Mouse (Mus musculus) CH12.LX (cell line): Measurements from ENCODE around the gene Il2rb. TPM values are rescaled to one million over a fixed set of nuclear protein-coding genes. Genes with fewer than 3 reads are reported as not detected.

Experiments
- DNase-seq: peaks from one replicate; pipeline ENCODE4 v3.0.0-alpha.2; 2013; ENCODE audit errors: extremely low read depth
- H3K27ac ChIP-seq: 2 replicates; pipeline ENCODE4 v1.5.1; 2012; ENCODE audit warnings: low read depth, mild to moderate bottlenecking, control low read depth, moderate library complexity; ENCODE audit not compliant: insufficient read depth
- H3K27me3 ChIP-seq: replicated peaks from 2 replicates; pipeline ENCODE3; 2012; ENCODE audit warnings: inconsistent platforms
- H3K36me3 ChIP-seq, 2 experiments: replicated peaks in 1 of 2; 2 replicates each; pipeline versions ENCODE3 to v1.6.1; 2012; ENCODE audit warnings: inconsistent platforms in 1 of 2, low read length in 1 of 2, mild to moderate bottlenecking in 1 of 2, mixed read lengths in 1 of 2, moderate library complexity in 1 of 2; ENCODE audit not compliant: control insufficient read depth in 1 of 2, insufficient read depth in 1 of 2
- H3K4me1 ChIP-seq, 2 experiments: 2 replicates each; pipeline ENCODE4 v1.6.1; 2012; ENCODE audit warnings: inconsistent platforms in 1 of 2, moderate library complexity in 1 of 2; ENCODE audit not compliant: insufficient read depth in 2 of 2, control insufficient read depth in 1 of 2
- H3K4me2 ChIP-seq: 2 replicates; pipeline ENCODE4 v1.6.1; 2012; ENCODE audit warnings: low read depth, mild to moderate bottlenecking, control low read depth; ENCODE audit not compliant: poor library complexity, insufficient read depth, severe bottlenecking
- H3K4me3 ChIP-seq, 3 experiments: fragments of 150-350 bp in 1 of 3; sonication (generic) in 1 of 3; replicated peaks in 1 of 3; 2 replicates each; pipeline versions ENCODE3 to v1.5.1; 2011 to 2012; ENCODE audit warnings: low read depth in 2 of 3, low read length in 2 of 3, mild to moderate bottlenecking in 2 of 3, moderate library complexity in 2 of 3, control low read depth in 1 of 3, improper control_type of control experiment in 1 of 3, inconsistent platforms in 1 of 3, mixed read lengths in 1 of 3; ENCODE audit not compliant: poor library complexity in 1 of 3
- H3K79me2 ChIP-seq: replicated peaks from 2 replicates; pipeline ENCODE4 v1.6.1; 2012; ENCODE audit warnings: mild to moderate bottlenecking, moderate library complexity; ENCODE audit not compliant: control insufficient read depth, poor library complexity, insufficient read depth, severe bottlenecking; ENCODE audit errors: extremely low read depth
- H3K9ac ChIP-seq: 2 replicates; pipeline ENCODE4 v1.6.1; 2012; ENCODE audit warnings: low read depth, mild to moderate bottlenecking, control low read depth, moderate library complexity; ENCODE audit not compliant: insufficient read depth
- H3K9me3 ChIP-seq: replicated peaks from 2 replicates; pipeline ENCODE3; 2012; ENCODE audit warnings: low read length, inconsistent platforms, mixed read lengths
- BHLHE40 ChIP-seq: IDR thresholded peaks from 2 replicates; pipeline ENCODE4 v1.6.1; 2011; ENCODE audit warnings: mild to moderate bottlenecking, low read depth, low read length, improper control_type of control experiment
- CHD1 ChIP-seq: IDR thresholded peaks from 2 replicates; pipeline ENCODE4 v1.6.1; 2012; ENCODE audit warnings: low read depth, low read length, improper control_type of control experiment, inconsistent platforms
- CTCF ChIP-seq, 2 experiments: IDR thresholded peaks in 1 of 2; conservative IDR thresholded peaks in 1 of 2; 2 replicates each; pipeline ENCODE4 v1.5.1; 2011 to 2012; ENCODE audit warnings: low read depth in 2 of 2, low read length in 2 of 2, improper control_type of control experiment in 1 of 2, inconsistent platforms in 1 of 2, mild to moderate bottlenecking in 1 of 2, moderate library complexity in 1 of 2
- E2F4 ChIP-seq: IDR thresholded peaks from 2 replicates; pipeline ENCODE4 v1.6.1; 2011; ENCODE audit warnings: low read depth, low read length, improper control_type of control experiment; ENCODE audit not compliant: insufficient replicate concordance
- ELF1 ChIP-seq: IDR thresholded peaks from 2 replicates; pipeline ENCODE4 v1.6.1; 2014; ENCODE audit warnings: low read depth, mild to moderate bottlenecking, inconsistent platforms, low read length, improper control_type of control experiment
- EP300 ChIP-seq: IDR thresholded peaks from 2 replicates; pipeline ENCODE4 v1.6.1; 2011; ENCODE audit warnings: low read length, improper control_type of control experiment
- GABPA ChIP-seq: IDR thresholded peaks from 2 replicates; pipeline ENCODE4 v1.6.1; 2012; ENCODE audit warnings: low read depth, low read length, improper control_type of control experiment, inconsistent platforms; ENCODE audit not compliant: insufficient replicate concordance
- HCFC1 ChIP-seq: IDR thresholded peaks from 2 replicates; pipeline ENCODE4 v1.6.1; 2012; ENCODE audit warnings: low read depth, mild to moderate bottlenecking, inconsistent platforms, low read length, improper control_type of control experiment
- JUN ChIP-seq: IDR thresholded peaks from 2 replicates; pipeline ENCODE4 v1.6.1; 2011; ENCODE audit warnings: low read depth, mild to moderate bottlenecking, low read length, improper control_type of control experiment, moderate library complexity; ENCODE audit not compliant: insufficient read depth
- KAT2A ChIP-seq: IDR thresholded peaks from 2 replicates; pipeline ENCODE4 v1.6.1; 2012; ENCODE audit warnings: low read length, improper control_type of control experiment, inconsistent platforms; ENCODE audit not compliant: insufficient replicate concordance
- MAFK ChIP-seq: IDR thresholded peaks from 2 replicates; pipeline ENCODE4 v1.6.1; 2011; ENCODE audit warnings: low read length, improper control_type of control experiment; ENCODE audit not compliant: insufficient replicate concordance
- MAX ChIP-seq: IDR thresholded peaks from 2 replicates; pipeline ENCODE4 v1.6.1; 2011; ENCODE audit warnings: low read length, improper control_type of control experiment
- MAZ ChIP-seq: IDR thresholded peaks from 2 replicates; pipeline ENCODE4 v1.6.1; 2012; ENCODE audit warnings: low read depth, mild to moderate bottlenecking, inconsistent platforms, low read length, improper control_type of control experiment, moderate library complexity
- MEF2A ChIP-seq: IDR thresholded peaks from 2 replicates; pipeline ENCODE4 v1.6.1; 2014; ENCODE audit warnings: low read depth, mild to moderate bottlenecking, inconsistent platforms, low read length, improper control_type of control experiment, borderline replicate concordance
- MXI1 ChIP-seq: IDR thresholded peaks from 2 replicates; pipeline ENCODE4 v1.6.1; 2011; ENCODE audit warnings: mild to moderate bottlenecking, low read depth, low read length, improper control_type of control experiment
- NELFE ChIP-seq: IDR thresholded peaks from 2 replicates; pipeline ENCODE4 v1.6.1; 2011; ENCODE audit warnings: low read depth, low read length, improper control_type of control experiment
- PAX5 ChIP-seq: IDR thresholded peaks from 2 replicates; pipeline ENCODE4 v1.6.1; 2012; ENCODE audit warnings: low read length, inconsistent platforms, mixed read lengths
- POLR2A ChIP-seq: IDR thresholded peaks from 2 replicates; pipeline ENCODE4 v1.6.1; 2011; ENCODE audit warnings: low read depth, mild to moderate bottlenecking, improper control_type of control experiment, low read length
- POLR2AphosphoS2 ChIP-seq: IDR thresholded peaks from 2 replicates; pipeline ENCODE4 v1.6.1; 2011; ENCODE audit warnings: low read depth, low read length, improper control_type of control experiment
- RAD21 ChIP-seq: IDR thresholded peaks from 2 replicates; pipeline ENCODE4 v1.6.1; 2011; ENCODE audit warnings: low read depth, mild to moderate bottlenecking, low read length, improper control_type of control experiment, moderate library complexity
- RCOR1 ChIP-seq: conservative IDR thresholded peaks from 2 replicates; pipeline ENCODE4 v1.6.1; 2012; ENCODE audit warnings: low read depth, mild to moderate bottlenecking, inconsistent platforms, low read length, improper control_type of control experiment
- SMC3 ChIP-seq: IDR thresholded peaks from 2 replicates; pipeline ENCODE4 v1.6.1; 2011; ENCODE audit warnings: low read depth, low read length, improper control_type of control experiment
- TBP ChIP-seq: conservative IDR thresholded peaks from 2 replicates; pipeline ENCODE4 v1.6.1; 2011; ENCODE audit warnings: low read depth, low read length, improper control_type of control experiment
- TCF12 ChIP-seq: IDR thresholded peaks from 2 replicates; pipeline ENCODE4 v1.6.1; 2014; ENCODE audit warnings: low read depth, mild to moderate bottlenecking, inconsistent platforms, low read length, improper control_type of control experiment
- USF1 ChIP-seq: IDR thresholded peaks from 2 replicates; pipeline ENCODE4 v1.6.1; 2014; ENCODE audit warnings: low read depth, mild to moderate bottlenecking, inconsistent platforms, low read length, improper control_type of control experiment
- USF2 ChIP-seq: conservative IDR thresholded peaks from 2 replicates; pipeline ENCODE4 v1.6.1; 2011; ENCODE audit warnings: low read depth, low read length, improper control_type of control experiment
- ZC3H11A ChIP-seq: IDR thresholded peaks from 2 replicates; pipeline ENCODE4 v1.6.1; 2012; ENCODE audit warnings: low read depth, mild to moderate bottlenecking, inconsistent platforms, low read length, improper control_type of control experiment
- ZMIZ1 ChIP-seq: IDR thresholded peaks from 2 replicates; pipeline ENCODE4 v1.6.1; 2012; ENCODE audit warnings: low read depth, mild to moderate bottlenecking, inconsistent platforms, low read length, improper control_type of control experiment
- ZNF384 ChIP-seq: IDR thresholded peaks from 2 replicates; pipeline ENCODE4 v1.6.1; 2012; ENCODE audit warnings: low read depth, low read length, improper control_type of control experiment, inconsistent platforms
- dilution Hi-C: fragments of 300-500 bp; cut with MboI; formaldehyde crosslinking; loops from 2 replicates; pipeline ENCODE4 v1.14.3; 2020; ENCODE audit warnings: low sequenced_read_pairs; ENCODE audit not compliant: extremely low pct_unique_long_range_greater_than_20kb, extremely low pct_ligation_motif_present
- in situ Hi-C: fragments of 300-500 bp; cut with MboI; formaldehyde crosslinking; loops from 3 replicates; pipeline ENCODE4 v1.14.3; 2019; ENCODE audit warnings: low sequenced_read_pairs, low pct_ligation_motif_present, low pct_unique_long_range_greater_than_20kb, mixed read lengths
- polyA plus RNA-seq: library from polyadenylated mRNA; unstranded; fragments of >175 nt; gene quantifications from 2 replicates; pipeline ENCODE4 v1.2.1, GENCODE M21; 2012; ENCODE audit warnings: low read depth; ENCODE audit not compliant: insufficient read length
- total RNA-seq, 2 experiments: library from RNA; depleted of rRNA; stranded (reverse); fragments of 300-350 nt in 1 of 2; fragments of >200 nt in 1 of 2; gene quantifications; 2 replicates each; pipeline ENCODE4 v1.2.3; 2012 to 2014

Il2rb gene
- total and polyA plus RNA-seq, 3 experiments: 31.2 to 60.0 (median 32.1) TPM

DNA sequence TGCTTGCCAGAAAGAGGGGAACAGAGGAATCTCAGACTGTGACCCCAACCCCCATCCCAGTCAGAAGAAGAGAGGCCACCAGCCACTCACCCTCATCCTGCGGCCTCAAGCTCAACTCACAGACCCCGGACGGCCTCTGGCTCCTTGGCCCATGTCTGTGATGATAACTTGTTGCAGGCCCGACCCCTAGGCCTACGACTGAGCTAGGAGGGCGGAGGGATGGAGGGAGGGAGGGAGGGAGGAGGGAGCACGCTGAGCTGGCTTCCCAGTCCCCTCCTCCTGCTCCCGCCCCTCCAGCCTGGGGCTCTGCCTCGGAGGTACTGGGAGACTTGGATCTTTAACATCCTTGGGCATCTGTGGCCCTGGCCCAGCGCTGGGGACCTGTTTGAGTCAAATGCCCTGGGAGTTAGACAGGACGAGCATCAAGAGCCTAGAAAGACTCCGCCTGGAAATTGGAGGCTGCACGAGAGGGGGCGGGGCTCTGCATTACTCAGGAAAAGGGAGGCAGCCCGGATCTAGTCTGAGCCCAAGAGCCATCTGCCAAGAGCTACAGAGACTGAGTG is 34.4 kb upstream of the Il2rb start:
- TF ChIP-seq KAT2A: no peak
- no peak for TF ChIP-seq USF1
- peak; percentile 47; the same call in 1 of the 2 replicates for TF ChIP-seq BHLHE40
- TF ChIP-seq TBP: no peak
- H3K27ac ChIP-seq: peak overlapping the region; percentile 34
- H3K4me2 ChIP-seq: no peak overlapping the region
- no peak overlapping the region for H3K9ac ChIP-seq
- peaks cover 0 to 27% of the 10 kb centered on the region in 2 experiments for H3K36me3 ChIP-seq
- DNase-seq: no peak
- in situ Hi-C loops (loop anchor here (25.0 kb wide), 2 partner anchors 342 to 567 kb away; partner anchors contain the start of genes Eif3d and Foxred2), dilution Hi-C loops (no loop called here)
- H3K27me3 ChIP-seq: no peaks in the 10 kb centered on the region
- H3K9me3 ChIP-seq: no peaks in the 10 kb centered on the region
- peaks cover 32 to 57% of the 10 kb centered on the region in 2 experiments for H3K4me1 ChIP-seq
- H3K4me3 ChIP-seq: peak overlapping the region; percentile 20 to 60 (median 52)
- H3K79me2 ChIP-seq: no peaks in the 10 kb centered on the region

DNA sequence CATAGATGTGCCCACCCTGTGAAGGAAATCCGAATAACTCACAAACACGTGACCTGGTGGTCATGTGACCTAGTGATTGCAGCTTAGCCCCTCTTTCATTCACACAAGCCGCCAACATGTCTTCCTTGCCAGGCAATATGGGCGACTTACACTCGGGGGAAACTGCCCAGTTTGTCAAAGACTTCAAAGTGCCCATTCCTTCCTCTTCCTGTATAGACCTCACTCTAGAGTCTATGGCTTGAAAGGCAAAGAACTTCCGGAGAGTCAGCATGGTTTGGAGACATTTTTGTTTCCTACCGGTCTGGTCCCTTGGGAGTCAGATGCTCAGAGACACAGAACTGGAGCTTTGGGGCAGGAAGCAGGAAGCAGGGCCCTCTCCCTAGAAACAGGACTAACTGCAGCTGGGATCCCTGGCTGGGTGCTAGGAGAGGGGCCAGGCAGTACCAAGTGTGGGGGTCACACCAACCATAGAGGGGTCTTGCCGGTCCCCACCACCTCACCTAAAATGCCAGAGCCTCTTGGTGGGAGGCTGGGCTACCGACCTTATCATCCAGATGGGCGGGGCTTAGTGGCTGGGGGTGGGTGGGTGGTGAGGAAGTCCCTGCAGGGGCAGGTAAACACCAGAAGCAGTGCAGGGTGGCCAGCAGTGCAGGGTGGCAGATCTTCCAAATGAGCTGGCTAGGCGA is 33.8 kb upstream of the Il2rb start:
- Histone ChIP-seq H3K36me3 (peaks cover 0 to 34% of the 10 kb centered on the region in 2 experiments), H3K9me3 (no peaks in the 10 kb centered on the region), H3K27ac (peak overlapping the region; percentile 34), H3K27me3 (no peaks in the 10 kb centered on the region), H3K4me3 (peak overlapping the region; percentile 20 to 60 (median 52)), H3K9ac (peak overlapping the region; percentile 37; the same call in 1 of the 2 replicates), H3K4me1 (peaks cover 31 to 57% of the 10 kb centered on the region in 2 experiments), H3K79me2 (no peaks in the 10 kb centered on the region), H3K4me2 (peak overlapping the region; percentile 35)
- peak; percentile 90 for DNase-seq
- in situ Hi-C loops: loop anchor here (25.0 kb wide), 2 partner anchors 342 to 567 kb away; partner anchors contain the start of genes Eif3d and Foxred2
- dilution Hi-C loops: no loop called here
- TF ChIP-seq TCF12: peak; percentile 31; the same call in 1 of the 2 replicates
- TF ChIP-seq USF1: peak; percentile 92
- TF ChIP-seq ELF1: peak; percentile 85
- TF ChIP-seq RCOR1: no peak
- TF ChIP-seq GABPA: no peak
- peak; percentile 87 for TF ChIP-seq MAX
- no peak for TF ChIP-seq MAFK
- 0 out of 2 replicates have a peak, but pooled peaks have one; percentile 69 for TF ChIP-seq MAZ
- no peak for TF ChIP-seq JUN
- TF ChIP-seq ZMIZ1: no peak
- 0 out of 2 replicates have a peak, but pooled peaks have one; percentile 34 for TF ChIP-seq E2F4
- TF ChIP-seq USF2: peak; percentile 95
- TF ChIP-seq TBP: peak; percentile 72; the same call in 1 of the 2 replicates
- peak; percentile 73; the same call in 1 of the 2 replicates for TF ChIP-seq CHD1
- no peak for TF ChIP-seq ZNF384
- no peak for TF ChIP-seq ZC3H11A
- TF ChIP-seq EP300: peak; percentile 61
- no peak for TF ChIP-seq PAX5
- TF ChIP-seq BHLHE40: peak; percentile 91
- TF ChIP-seq POLR2AphosphoS2: no peak
- TF ChIP-seq MEF2A: peak; percentile 28; the same call in 1 of the 2 replicates
- TF ChIP-seq CTCF (conservative IDR thresholded peaks at IDR 0.05 in 1 of 2, IDR thresholded peaks at IDR 0.05 in 1 of 2; ENCODE audit: low read depth in 2 of 2, low read length in 2 of 2): no peak
- peak; percentile 37; the same call in 1 of the 2 replicates for TF ChIP-seq MXI1
- no peak for TF ChIP-seq SMC3
- TF ChIP-seq RAD21: no peak; the same call in 1 of the 2 replicates
- peak; percentile 47 for TF ChIP-seq POLR2A
- TF ChIP-seq NELFE: no peak
- peak; percentile 61 for TF ChIP-seq HCFC1
- TF ChIP-seq KAT2A: 0 out of 2 replicates have a peak, but pooled peaks have one; percentile 64
